Mouse (Mus musculus): ENCODE data around the gene Nat10. TPM values are rescaled to one million over a fixed set of nuclear protein-coding genes. Genes with fewer than 3 reads are reported as not detected.
A peak's percentile ranks its signal among the peaks of the same experiment; 100 is the strongest.

The Nat10 gene
- polyA plus RNA-seq, 1 experiment from 2014 or later, result 12.0 TPM

GRCm38 (mm10) chr2:103795843-103796210, 34.8 kb upstream of the Nat10 start:
- Histone ChIP-seq H3K27me3 (ENCODE audit: control insufficient read depth, insufficient read depth, low read depth, low read length) (no peaks in the 10 kb centered on the region), H3K9ac (ENCODE audit: low read depth, low read length) (peak overlapping the region; percentile 98), H3K27ac (ENCODE audit: low read length) (peak overlapping the region; percentile 99), H3K9me3 (replicated peaks; ENCODE audit: control insufficient read depth, low read length) (no peaks in the 10 kb centered on the region), H3K4me2 (ENCODE audit: low read depth, low read length) (peak overlapping the region; percentile 96), H3K4me1 (ENCODE audit: control insufficient read depth, low read depth, low read length) (peaks cover 12% of the 10 kb centered on the region), H3K4me3 (ENCODE audit: low read depth, low read length) (peak overlapping the region; percentile 96), H3K36me3 (ENCODE audit: control insufficient read depth, insufficient read depth) (peaks cover 11% of the 10 kb centered on the region)
- WGBS (ENCODE audit: insufficient replicate concordance), result 0% methylated on average over 11 of the region's 11 CpGs
- ATAC-seq (ENCODE audit: low read depth), result peak; percentile 55

DNA sequence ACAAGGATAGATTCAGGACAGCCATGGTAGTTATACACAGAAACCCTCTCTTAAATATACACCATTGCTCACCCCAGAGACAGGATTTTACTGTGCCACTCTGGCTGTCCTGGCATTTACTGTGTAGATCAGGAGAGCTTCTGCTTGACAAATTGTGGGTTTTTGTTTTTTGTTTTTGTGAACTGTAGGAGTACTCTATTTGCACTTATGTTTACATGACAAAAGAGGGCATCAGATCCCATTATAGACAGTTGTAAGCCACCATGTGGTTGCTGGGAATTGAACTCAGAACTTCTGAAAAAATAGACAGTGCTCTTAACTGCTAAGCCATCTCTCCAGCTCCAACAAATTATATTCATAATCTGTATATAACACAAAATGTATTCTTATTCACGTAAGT, 30.9 kb upstream of the Nat10 start:
- no peak overlapping the region for H3K9ac ChIP-seq (ENCODE audit: low read depth, low read length)
- H3K4me2 ChIP-seq (ENCODE audit: low read depth, low read length), result no peak overlapping the region
- no peak overlapping the region for H3K27ac ChIP-seq (ENCODE audit: low read length)
- no peaks in the 10 kb centered on the region for H3K27me3 ChIP-seq (ENCODE audit: control insufficient read depth, insufficient read depth, low read depth, low read length)
- no peaks in the 10 kb centered on the region for H3K9me3 ChIP-seq (replicated peaks; ENCODE audit: control insufficient read depth, low read length)
- peaks cover 4% of the 10 kb centered on the region for H3K4me1 ChIP-seq (ENCODE audit: control insufficient read depth, low read depth, low read length)
- ATAC-seq (ENCODE audit: low read depth), result no peak
- peaks cover 11% of the 10 kb centered on the region for H3K36me3 ChIP-seq (ENCODE audit: control insufficient read depth, insufficient read depth)
- no peak overlapping the region for H3K4me3 ChIP-seq (ENCODE audit: low read depth, low read length)
- WGBS (ENCODE audit: insufficient replicate concordance), result 92% methylated on average over 1 of the region's 1 CpGs

DNA sequence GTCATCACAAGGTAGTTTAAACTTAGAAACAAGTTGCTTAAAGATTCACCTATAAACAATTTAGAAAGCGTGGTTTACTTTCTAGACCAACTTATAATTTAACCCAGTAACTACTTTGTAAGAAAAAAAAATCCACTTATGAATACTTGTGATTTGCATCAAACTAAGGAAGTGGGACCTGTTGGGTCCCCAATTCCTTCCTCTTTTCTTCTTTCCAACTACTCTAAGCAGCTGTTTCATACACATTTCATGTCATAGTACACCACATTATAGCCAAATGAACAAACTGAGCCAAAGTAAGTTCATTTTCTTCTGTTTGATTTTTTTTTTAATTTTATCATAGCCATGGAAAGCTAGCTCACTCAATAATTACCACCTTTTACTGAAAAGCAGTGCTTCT, 24.7 kb upstream of the Nat10 start:
- no peak overlapping the region for H3K9ac ChIP-seq (ENCODE audit: low read depth, low read length)

GRCm38 (mm10) chr2:103784621-103785020, 23.6 kb upstream of the Nat10 start:
- WGBS (ENCODE audit: insufficient replicate concordance), result 74% methylated on average over 4 of the region's 4 CpGs
- H3K36me3 ChIP-seq (ENCODE audit: control insufficient read depth, insufficient read depth), result peaks cover 20% of the 10 kb centered on the region

More for the DNA sequence above, 24.7 kb upstream of the Nat10 start:
- H3K27me3 ChIP-seq (ENCODE audit: control insufficient read depth, insufficient read depth, low read depth, low read length), result no peaks in the 10 kb centered on the region
- no peak for ATAC-seq (ENCODE audit: low read depth)
- H3K36me3 ChIP-seq (ENCODE audit: control insufficient read depth, insufficient read depth), result peaks cover 12% of the 10 kb centered on the region
- no peak overlapping the region for H3K27ac ChIP-seq (ENCODE audit: low read length)
- H3K4me1 ChIP-seq (ENCODE audit: control insufficient read depth, low read depth, low read length), result no peaks in the 10 kb centered on the region
- H3K4me3 ChIP-seq (ENCODE audit: low read depth, low read length), result no peak overlapping the region
- WGBS (ENCODE audit: insufficient replicate concordance), result 81% methylated on average over 1 of the region's 1 CpGs
- no peak overlapping the region for H3K4me2 ChIP-seq (ENCODE audit: low read depth, low read length)
- no peaks in the 10 kb centered on the region for H3K9me3 ChIP-seq (replicated peaks; ENCODE audit: control insufficient read depth, low read length)

GRCm38 (mm10) chr2:103762492-103762891, 1.4 kb upstream of the Nat10 start:
- WGBS (ENCODE audit: insufficient replicate concordance), result 69% methylated on average over 1 of the region's 1 CpGs
- ATAC-seq (ENCODE audit: low read depth), result no peak
- Histone ChIP-seq H3K27me3 (ENCODE audit: control insufficient read depth, insufficient read depth, low read depth, low read length) (no peaks in the 10 kb centered on the region), H3K4me1 (ENCODE audit: control insufficient read depth, low read depth, low read length) (peaks cover 12% of the 10 kb centered on the region), H3K9ac (ENCODE audit: low read depth, low read length) (no peak overlapping the region), H3K36me3 (ENCODE audit: control insufficient read depth, insufficient read depth) (peaks cover 15% of the 10 kb centered on the region), H3K4me3 (ENCODE audit: low read depth, low read length) (no peak overlapping the region), H3K4me2 (ENCODE audit: low read depth, low read length) (peak overlapping the region; percentile 97), H3K27ac (ENCODE audit: low read length) (no peak overlapping the region), H3K9me3 (replicated peaks; ENCODE audit: control insufficient read depth, low read length) (no peaks in the 10 kb centered on the region)

More at GRCm38 (mm10) chr2:103784621-103785020, 23.6 kb upstream of the Nat10 start:
- Histone ChIP-seq H3K4me2 (ENCODE audit: low read depth, low read length) (no peak overlapping the region), H3K27me3 (ENCODE audit: control insufficient read depth, insufficient read depth, low read depth, low read length) (no peaks in the 10 kb centered on the region), H3K4me1 (ENCODE audit: control insufficient read depth, low read depth, low read length) (no peaks in the 10 kb centered on the region), H3K9me3 (replicated peaks; ENCODE audit: control insufficient read depth, low read length) (no peaks in the 10 kb centered on the region), H3K4me3 (ENCODE audit: low read depth, low read length) (no peak overlapping the region), H3K9ac (ENCODE audit: low read depth, low read length) (no peak overlapping the region), H3K27ac (ENCODE audit: low read length) (no peak overlapping the region)
- ATAC-seq (ENCODE audit: low read depth), result no peak

DNA sequence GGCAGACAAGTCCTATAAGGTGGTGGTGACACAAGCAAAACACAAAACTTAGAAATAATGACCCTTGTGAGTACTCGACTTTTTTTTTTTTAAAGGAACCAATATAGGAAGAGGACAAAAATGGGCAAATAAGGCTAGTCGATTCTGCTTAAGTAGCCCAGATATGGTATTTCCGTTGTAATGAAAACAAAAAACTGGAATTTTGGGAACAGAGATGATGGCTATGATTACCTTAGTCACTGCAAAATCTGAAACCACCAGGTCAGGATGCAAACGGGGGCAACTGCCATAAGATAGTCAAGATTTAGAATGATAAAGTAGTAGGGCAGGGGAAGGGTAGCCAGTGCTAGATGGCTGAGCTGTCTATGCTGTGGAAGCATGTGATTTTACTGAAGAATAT, 923 bp upstream of the Nat10 start:
- no peak for ATAC-seq (ENCODE audit: low read depth)
- H3K27me3 ChIP-seq (ENCODE audit: control insufficient read depth, insufficient read depth, low read depth, low read length), result no peaks in the 10 kb centered on the region
- peak overlapping the region; percentile 83 for H3K4me3 ChIP-seq (ENCODE audit: low read depth, low read length)
- H3K27ac ChIP-seq (ENCODE audit: low read length), result no peak overlapping the region
- H3K4me2 ChIP-seq (ENCODE audit: low read depth, low read length), result peak overlapping the region; percentile 97
- peaks cover 12% of the 10 kb centered on the region for H3K4me1 ChIP-seq (ENCODE audit: control insufficient read depth, low read depth, low read length)
- H3K9ac ChIP-seq (ENCODE audit: low read depth, low read length), result no peak overlapping the region
- WGBS (ENCODE audit: insufficient replicate concordance), result 14% methylated on average over 4 of the region's 4 CpGs
- H3K36me3 ChIP-seq (ENCODE audit: control insufficient read depth, insufficient read depth), result peaks cover 14% of the 10 kb centered on the region
- H3K9me3 ChIP-seq (replicated peaks; ENCODE audit: control insufficient read depth, low read length), result no peaks in the 10 kb centered on the region

DNA sequence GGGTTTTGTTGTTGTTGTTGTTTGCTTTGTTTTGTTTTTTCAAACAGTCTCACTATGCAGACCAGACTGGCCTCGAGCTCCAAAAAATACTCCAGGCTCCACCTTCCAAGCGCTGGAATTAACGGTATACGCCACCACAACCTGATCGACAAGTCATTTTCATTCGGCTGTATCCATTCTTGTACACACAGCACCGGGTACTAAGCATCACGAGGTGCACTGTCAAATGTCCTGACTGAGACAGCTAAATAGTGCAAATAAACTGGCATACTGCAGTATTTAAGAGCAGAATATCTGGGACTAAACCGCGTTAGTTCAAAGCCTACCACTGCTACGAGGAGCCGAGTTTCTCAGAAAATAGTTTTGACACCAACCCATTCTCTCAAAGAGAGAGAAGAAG, 649 bp downstream of the Nat10 start:
- under 1% methylated on average over 12 of the region's 12 CpGs for whole genome bisulfite sequencing (ENCODE audit: insufficient replicate concordance)
- H3K4me1 ChIP-seq (ENCODE audit: control insufficient read depth, low read depth, low read length), result peaks cover 12% of the 10 kb centered on the region
- ATAC-seq (ENCODE audit: low read depth), result 0 out of 2 replicates have a peak, but pooled peaks have one; percentile 7
- peak overlapping the region; percentile 59 for H3K9ac ChIP-seq (ENCODE audit: low read depth, low read length)
- H3K9me3 ChIP-seq (replicated peaks; ENCODE audit: control insufficient read depth, low read length), result no peaks in the 10 kb centered on the region
- peak overlapping the region; percentile 97 for H3K4me2 ChIP-seq (ENCODE audit: low read depth, low read length)
- peak overlapping the region; percentile 67; the same call in 1 of the 2 replicates for H3K27ac ChIP-seq (ENCODE audit: low read length)
- no peaks in the 10 kb centered on the region for H3K27me3 ChIP-seq (ENCODE audit: control insufficient read depth, insufficient read depth, low read depth, low read length)
- H3K4me3 ChIP-seq (ENCODE audit: low read depth, low read length), result peak overlapping the region; percentile 83
- H3K36me3 ChIP-seq (ENCODE audit: control insufficient read depth, insufficient read depth), result no peaks in the 10 kb centered on the region

- no peaks in the 10 kb centered on the region for H3K9me3 ChIP-seq (replicated peaks; ENCODE audit: control insufficient read depth, low read length)
- no peaks in the 10 kb centered on the region for H3K27me3 ChIP-seq (ENCODE audit: control insufficient read depth, insufficient read depth, low read depth, low read length)
- H3K36me3 ChIP-seq (ENCODE audit: control insufficient read depth, insufficient read depth), result peaks cover 8% of the 10 kb centered on the region; the same call in 1 of the 2 replicates
- ATAC-seq (ENCODE audit: low read depth), result no peak
- no peak overlapping the region for H3K4me2 ChIP-seq (ENCODE audit: low read depth, low read length)
- WGBS (ENCODE audit: insufficient replicate concordance), result 78% methylated on average over 9 of the region's 9 CpGs
- H3K4me3 ChIP-seq (ENCODE audit: low read depth, low read length), result no peak overlapping the region
- no peak overlapping the region for H3K9ac ChIP-seq (ENCODE audit: low read depth, low read length)
- H3K27ac ChIP-seq (ENCODE audit: low read length), result no peak overlapping the region
- H3K4me1 ChIP-seq (ENCODE audit: control insufficient read depth, low read depth, low read length), result peaks cover 5% of the 10 kb centered on the region; the same call in 1 of the 2 replicates
These were observed 5.5 kb downstream of the Nat10 start for GRCm38 (mm10) chr2:103755458-103756085.

DNA sequence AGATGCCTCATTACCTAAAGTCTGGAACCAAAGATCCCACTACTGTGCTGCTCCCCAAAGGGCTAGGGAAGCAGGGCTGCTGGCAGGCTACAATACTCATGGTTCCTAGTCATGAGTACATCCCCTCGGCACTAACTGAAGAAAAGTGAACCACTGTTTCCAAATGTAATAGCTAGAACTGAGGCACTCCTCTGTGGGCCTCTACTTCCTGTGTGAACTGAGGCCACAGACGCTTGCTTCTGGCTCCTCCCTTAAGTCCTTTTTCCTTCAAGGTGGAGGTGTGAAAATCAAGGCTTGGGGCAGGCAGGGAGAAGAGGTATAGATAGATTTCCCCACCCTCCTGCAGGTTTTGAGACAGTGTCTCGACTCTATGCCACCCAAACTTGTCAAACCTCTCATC, 6.5 kb downstream of the Nat10 start:
- H3K9me3 ChIP-seq (replicated peaks; ENCODE audit: control insufficient read depth, low read length), result no peaks in the 10 kb centered on the region
- no peaks in the 10 kb centered on the region for H3K27me3 ChIP-seq (ENCODE audit: control insufficient read depth, insufficient read depth, low read depth, low read length)
- no peak overlapping the region for H3K27ac ChIP-seq (ENCODE audit: low read length)
- no peak overlapping the region for H3K4me2 ChIP-seq (ENCODE audit: low read depth, low read length)
- no peaks in the 10 kb centered on the region for H3K4me1 ChIP-seq (ENCODE audit: control insufficient read depth, low read depth, low read length)
- 66% methylated on average over 3 of the region's 3 CpGs for WGBS (ENCODE audit: insufficient replicate concordance)
- H3K4me3 ChIP-seq (ENCODE audit: low read depth, low read length), result no peak overlapping the region
- peaks cover 8% of the 10 kb centered on the region; the same call in 1 of the 2 replicates for H3K36me3 ChIP-seq (ENCODE audit: control insufficient read depth, insufficient read depth)
- no peak for ATAC-seq (ENCODE audit: low read depth)
- H3K9ac ChIP-seq (ENCODE audit: low read depth, low read length), result no peak overlapping the region
